Mouse (Mus musculus): ENCODE measurements around the gene Zdbf2.

GRCm38 (mm10) chr1:63225890-63226289 lies 47.2 kb upstream of the Zdbf2 start:
- TF ChIP-seq CTCF (IDR thresholded peaks at IDR 0.05; ENCODE audit: borderline replicate concordance, extremely low read depth, insufficient read depth, insufficient read length) (no peak), POLR2A (IDR thresholded peaks at IDR 0.05; ENCODE audit: borderline replicate concordance, extremely low read depth, insufficient read depth, insufficient read length, poor library complexity, severe bottlenecking) (no peak)

Data from brain, embryonic 14.5 days (tissue).